Mouse (Mus musculus) natural killer cell, adult 2 months (primary cell): ENCODE results near the gene Tcp11.

Source experiments
- DNase-seq, 2 experiments: peaks; one replicate each; pipeline ENCODE4 v3.0.0; 2022; ENCODE audit warnings: low spot score in 2 of 2

Tcp11 gene

GRCm38 (mm10) chr17:28080045-28080816, at the start of gene Tcp11:
Gene Tcp11 (minus strand): TSS chr17:28080639.
- DNase-seq: peak; percentile 84 to 90

- DNase-seq: no peak
These were observed 49.4 kb upstream of the Tcp11 start for GRCm38 (mm10) chr17:28129796-28130195.

- DNase-seq: no peak
These were observed 43.9 kb upstream of the Tcp11 start for GRCm38 (mm10) chr17:28124368-28124767.

- no peak for DNase-seq
These were observed 43.2 kb upstream of the Tcp11 start for GRCm38 (mm10) chr17:28123627-28124026.

GRCm38 (mm10) chr17:28122949-28123348, 42.5 kb upstream of the Tcp11 start:
- no peak for DNase-seq

- no peak for DNase-seq
These were observed 40.0 kb upstream of the Tcp11 start for GRCm38 (mm10) chr17:28120460-28120859.

- DNase-seq: peak in 1 of 2 experiments; percentile 11
These were observed 37.2 kb upstream of the Tcp11 start for GRCm38 (mm10) chr17:28117451-28118209.

- DNase-seq: no peak
These were observed 35.9 kb upstream of the Tcp11 start for GRCm38 (mm10) chr17:28116335-28116734.

- no peak for DNase-seq
These were observed 31.8 kb upstream of the Tcp11 start for GRCm38 (mm10) chr17:28112266-28112665.

- no peak for DNase-seq
These were observed 26.8 kb upstream of the Tcp11 start for GRCm38 (mm10) chr17:28107275-28107674.

GRCm38 (mm10) chr17:28106352-28106751, 25.9 kb upstream of the Tcp11 start:
- DNase-seq: peak in 1 of 2 experiments; percentile 7

- DNase-seq: no peak
These were observed 24.0 kb upstream of the Tcp11 start for GRCm38 (mm10) chr17:28104416-28104815.

GRCm38 (mm10) chr17:28101902-28102319, 21.5 kb upstream of the Tcp11 start:
- no peak for DNase-seq

- DNase-seq: no peak
These were observed 20.9 kb upstream of the Tcp11 start for GRCm38 (mm10) chr17:28101284-28101887.

GRCm38 (mm10) chr17:28100669-28101068, 20.2 kb upstream of the Tcp11 start:
- no peak for DNase-seq

- no peak for DNase-seq
These were observed 18.6 kb upstream of the Tcp11 start for GRCm38 (mm10) chr17:28099086-28099485.

- no peak for DNase-seq
These were observed 16.9 kb upstream of the Tcp11 start for GRCm38 (mm10) chr17:28097308-28097707.

GRCm38 (mm10) chr17:28096418-28096817, 16.0 kb upstream of the Tcp11 start:
- no peak for DNase-seq

- no peak for DNase-seq
These were observed 13.4 kb upstream of the Tcp11 start for GRCm38 (mm10) chr17:28093837-28094236.

GRCm38 (mm10) chr17:28092297-28092696, 11.9 kb upstream of the Tcp11 start:
- DNase-seq: no peak

GRCm38 (mm10) chr17:28088718-28089117, 8.3 kb upstream of the Tcp11 start:
- DNase-seq: no peak

- no peak for DNase-seq
These were observed 7.0 kb upstream of the Tcp11 start for GRCm38 (mm10) chr17:28087430-28087829.

- peak; percentile 87 to 91 for DNase-seq
These were observed 4.5 kb upstream of the Tcp11 start for GRCm38 (mm10) chr17:28084964-28085363.
